Mouse (Mus musculus): ENCODE measurements around the gene Atf6.

- TF ChIP-seq CTCF (IDR thresholded peaks at IDR 0.05; ENCODE audit: low read depth, low read length) (no peak), POLR2A (IDR thresholded peaks at IDR 0.05; ENCODE audit: borderline replicate concordance, low read depth, low read length) (no peak)
Measured at GRCm38 (mm10) chr1:170829781-170830180, 37.8 kb downstream of the Atf6 start.
